Mouse (Mus musculus) skeletal muscle tissue, adult 2 months (tissue): ENCODE data around the gene Cmah.

Experiments used
- DNase-seq: peaks from one replicate; pipeline ENCODE4 v3.0.0-alpha.2; 2012; ENCODE audit warnings: low read depth, low spot score

Cmah gene

GRCm38 (mm10) chr13:24513717-24514116 lies 186.5 kb downstream of the Cmah start:
- no peak for DNase-seq

- no peak for DNase-seq
Observed at GRCm38 (mm10) chr13:24515101-24515675, 188.0 kb downstream of the Cmah start.

GRCm38 (mm10) chr13:24517757-24518156 lies 190.6 kb downstream of the Cmah start:
- DNase-seq, result no peak

- peak; percentile 59 for DNase-seq
Observed at GRCm38 (mm10) chr13:24518887-24519286, 191.7 kb downstream of the Cmah start.

- DNase-seq, result no peak
Observed at GRCm38 (mm10) chr13:24519976-24520647, 192.9 kb downstream of the Cmah start.

GRCm38 (mm10) chr13:24520796-24521195 lies 193.6 kb downstream of the Cmah start:
- no peak for DNase-seq

GRCm38 (mm10) chr13:24521446-24522342 lies 194.5 kb downstream of the Cmah start:
- peak; percentile 22 for DNase-seq

GRCm38 (mm10) chr13:24522343-24522837 lies 195.2 kb downstream of the Cmah start:
- no peak for DNase-seq

GRCm38 (mm10) chr13:24523587-24524221 lies 196.5 kb downstream of the Cmah start:
- no peak for DNase-seq

GRCm38 (mm10) chr13:24524468-24524867 lies 197.3 kb downstream of the Cmah start:
- DNase-seq, result no peak

- DNase-seq, result no peak
Observed at GRCm38 (mm10) chr13:24525551-24525950, 198.3 kb downstream of the Cmah start.

- DNase-seq, result no peak
Observed at GRCm38 (mm10) chr13:24526916-24527315, 199.7 kb downstream of the Cmah start.
